Mouse (Mus musculus): ENCODE measurements at regions not wholly inside any gene's neighbourhood (a gene's known extent, or its start where the extent isn't known, plus 50 kb on each side); places are given as distances from the start of the nearest gene placed in this dataset.
A peak's percentile ranks its signal among the peaks of the same experiment; 100 is the strongest.

GRCm38 (mm10) chrX:92981141-92981540 lies 305.1 kb upstream of the Arx start:
- Histone ChIP-seq H3K4me3 (no peak overlapping the region), H3K27ac (no peak overlapping the region), H3K36me3 (ENCODE audit: control insufficient read depth, insufficient read depth, low read length) (no peaks in the 10 kb centered on the region), H3K79me2 (replicated peaks; ENCODE audit: control insufficient read depth, insufficient read depth, low read length) (no peaks in the 10 kb centered on the region), H3K27me3 (ENCODE audit: control insufficient read depth, insufficient read depth, low read length) (no peaks in the 10 kb centered on the region), H3K4me1 (ENCODE audit: control insufficient read depth, insufficient read depth, low read length) (no peaks in the 10 kb centered on the region), H3K9ac (ENCODE audit: low read depth, low read length) (no peak overlapping the region)
- no peak for TF ChIP-seq CTCF (IDR thresholded peaks at IDR 0.05)
- TF ChIP-seq POLR2A (IDR thresholded peaks at IDR 0.05; ENCODE audit: insufficient read depth, low read depth, low read length) = no peak
- TF ChIP-seq EP300 (IDR thresholded peaks at IDR 0.05; ENCODE audit: insufficient read depth, low read depth, low read length) = no peak
- intact Hi-C loops (cut with DNase I) = no loop called here
- peak in 1 of 2 experiments; percentile 5 for DNase-seq

DNA sequence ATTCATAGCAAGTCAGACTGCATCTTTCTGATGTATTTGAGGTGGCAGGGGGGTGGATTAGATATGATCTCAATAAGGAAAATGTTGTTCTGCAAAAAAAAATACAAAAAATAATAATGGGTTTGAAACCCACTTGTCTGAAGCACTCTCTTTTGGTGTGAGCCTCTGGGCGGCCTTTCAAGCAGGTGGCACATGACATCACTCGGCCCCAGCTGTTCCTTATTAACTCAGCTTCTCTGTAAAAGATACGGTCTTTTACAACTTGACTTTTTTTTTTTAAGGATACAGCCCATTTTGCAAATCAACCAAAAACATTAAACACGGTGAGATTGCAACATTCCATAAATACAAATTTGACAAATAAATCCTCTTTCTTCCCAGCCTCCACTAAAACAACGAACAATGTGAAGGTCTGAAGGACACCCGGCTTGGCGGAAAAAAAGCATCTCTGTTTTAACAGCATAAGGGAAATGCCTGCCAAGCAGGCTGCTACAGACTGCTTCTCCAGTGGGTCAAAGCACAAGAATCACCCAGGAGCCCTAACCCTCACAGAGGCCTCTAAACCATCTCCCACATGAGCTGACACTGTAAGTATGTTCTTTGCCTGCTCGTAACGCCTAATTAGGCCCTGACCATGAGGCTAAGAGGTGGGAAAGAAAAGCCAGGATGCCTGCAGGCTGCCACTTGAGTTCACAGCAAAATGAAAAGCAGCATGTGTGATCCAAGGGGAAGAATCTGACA lies 283.8 kb upstream of the Arx start:
- H3K27me3 ChIP-seq (ENCODE audit: control insufficient read depth, insufficient read depth, low read length) = no peaks in the 10 kb centered on the region
- H3K36me3 ChIP-seq (ENCODE audit: control insufficient read depth, insufficient read depth, low read length) = no peaks in the 10 kb centered on the region
- H3K4me1 ChIP-seq (ENCODE audit: control insufficient read depth, insufficient read depth, low read length) = no peaks in the 10 kb centered on the region
- H3K4me3 ChIP-seq = no peak overlapping the region
- intact Hi-C loops (cut with DNase I) = no loop called here
- no peak for TF ChIP-seq EP300 (IDR thresholded peaks at IDR 0.05; ENCODE audit: insufficient read depth, low read depth, low read length)
- no peak for TF ChIP-seq CTCF (IDR thresholded peaks at IDR 0.05)
- no peak for TF ChIP-seq POLR2A (IDR thresholded peaks at IDR 0.05; ENCODE audit: insufficient read depth, low read depth, low read length)
- H3K9ac ChIP-seq (ENCODE audit: low read depth, low read length) = no peak overlapping the region
- peak in 1 of 2 experiments; percentile 4 for DNase-seq
- no peaks in the 10 kb centered on the region for H3K79me2 ChIP-seq (replicated peaks; ENCODE audit: control insufficient read depth, insufficient read depth, low read length)
- no peak overlapping the region for H3K27ac ChIP-seq
- WGBS = 68% methylated on average over 9 of the region's 9 CpGs

GRCm38 (mm10) chrX:93006681-93007080 lies 279.6 kb upstream of the Arx start:
- Histone ChIP-seq H3K4me1 (ENCODE audit: control insufficient read depth, insufficient read depth, low read length) (no peaks in the 10 kb centered on the region), H3K4me3 (no peak overlapping the region), H3K36me3 (ENCODE audit: control insufficient read depth, insufficient read depth, low read length) (no peaks in the 10 kb centered on the region), H3K9ac (ENCODE audit: low read depth, low read length) (no peak overlapping the region), H3K27me3 (ENCODE audit: control insufficient read depth, insufficient read depth, low read length) (no peaks in the 10 kb centered on the region), H3K79me2 (replicated peaks; ENCODE audit: control insufficient read depth, insufficient read depth, low read length) (no peaks in the 10 kb centered on the region), H3K27ac (no peak overlapping the region)
- WGBS = 68% methylated on average over 2 of the region's 2 CpGs
- no peak for TF ChIP-seq POLR2A (IDR thresholded peaks at IDR 0.05; ENCODE audit: insufficient read depth, low read depth, low read length)
- TF ChIP-seq CTCF (IDR thresholded peaks at IDR 0.05) = no peak
- TF ChIP-seq EP300 (IDR thresholded peaks at IDR 0.05; ENCODE audit: insufficient read depth, low read depth, low read length) = no peak
- intact Hi-C loops (cut with DNase I) = no loop called here
- DNase-seq = no peak

DNA sequence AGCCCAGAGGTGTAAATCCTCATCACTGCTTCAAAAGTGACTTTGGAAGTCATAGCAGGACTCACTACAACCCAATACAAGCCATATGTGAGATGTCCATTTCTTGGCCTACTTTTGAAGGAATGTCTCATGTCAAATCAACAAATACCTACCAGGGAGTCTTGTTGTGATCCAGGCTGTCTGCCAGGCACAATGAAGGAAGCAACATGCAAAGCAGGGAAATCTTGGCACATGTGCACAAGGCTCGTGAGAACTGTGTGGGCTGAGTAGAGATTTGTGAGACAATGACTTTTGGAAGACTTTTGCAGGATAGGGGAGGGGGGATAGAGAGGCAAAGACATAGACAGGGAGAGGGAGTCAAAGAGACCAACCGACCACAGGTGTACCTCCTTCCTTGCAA lies 274.7 kb upstream of the Arx start:
- intact Hi-C loops (cut with DNase I) = loop anchor here (10.0 kb wide), 1 partner anchor 347 kb away; no protein-coding TSS in a partner anchor
- Histone ChIP-seq H3K27ac (no peak overlapping the region), H3K36me3 (ENCODE audit: control insufficient read depth, insufficient read depth, low read length) (no peaks in the 10 kb centered on the region), H3K9ac (ENCODE audit: low read depth, low read length) (no peak overlapping the region), H3K4me1 (ENCODE audit: control insufficient read depth, insufficient read depth, low read length) (no peaks in the 10 kb centered on the region; the same call in 1 of the 2 replicates), H3K79me2 (replicated peaks; ENCODE audit: control insufficient read depth, insufficient read depth, low read length) (no peaks in the 10 kb centered on the region), H3K27me3 (ENCODE audit: control insufficient read depth, insufficient read depth, low read length) (no peaks in the 10 kb centered on the region), H3K4me3 (no peak overlapping the region)
- DNase-seq = no peak
- no peak for TF ChIP-seq POLR2A (IDR thresholded peaks at IDR 0.05; ENCODE audit: insufficient read depth, low read depth, low read length)
- TF ChIP-seq CTCF (IDR thresholded peaks at IDR 0.05) = no peak
- no peak for TF ChIP-seq EP300 (IDR thresholded peaks at IDR 0.05; ENCODE audit: insufficient read depth, low read depth, low read length)
- 45% methylated on average over 2 of the region's 2 CpGs for WGBS

DNA sequence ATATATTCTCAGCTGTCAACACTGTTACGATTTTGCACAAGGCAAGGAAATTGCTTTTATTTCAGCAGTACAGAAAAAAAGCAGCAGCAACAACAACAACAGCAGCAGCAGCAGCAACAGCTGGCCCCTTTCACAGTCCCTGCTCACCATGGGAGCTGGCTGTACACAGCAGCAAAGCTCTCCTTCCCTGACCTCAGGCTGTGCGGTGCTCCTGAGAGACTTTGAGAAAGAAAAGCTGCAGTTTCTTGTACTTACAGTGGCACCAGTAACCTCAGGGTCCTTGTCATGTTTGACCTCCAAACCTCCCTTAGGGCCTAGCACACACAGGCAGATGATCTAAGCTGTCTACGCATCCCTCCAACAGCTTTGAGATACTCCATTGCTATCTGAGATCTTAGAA lies 269.9 kb upstream of the Arx start:
- Histone ChIP-seq H3K36me3 (ENCODE audit: control insufficient read depth, insufficient read depth, low read length) (no peaks in the 10 kb centered on the region), H3K27me3 (ENCODE audit: control insufficient read depth, insufficient read depth, low read length) (no peaks in the 10 kb centered on the region), H3K27ac (no peak overlapping the region), H3K4me3 (no peak overlapping the region), H3K9ac (ENCODE audit: low read depth, low read length) (no peak overlapping the region), H3K79me2 (replicated peaks; ENCODE audit: control insufficient read depth, insufficient read depth, low read length) (no peaks in the 10 kb centered on the region), H3K4me1 (ENCODE audit: control insufficient read depth, insufficient read depth, low read length) (no peaks in the 10 kb centered on the region; the same call in 1 of the 2 replicates)
- intact Hi-C loops (cut with DNase I) = loop anchor here (10.0 kb wide), 1 partner anchor 352 kb away; no protein-coding TSS in a partner anchor
- WGBS = 52% methylated on average over 3 of the region's 3 CpGs
- TF ChIP-seq EP300 (IDR thresholded peaks at IDR 0.05; ENCODE audit: insufficient read depth, low read depth, low read length) (no peak), POLR2A (IDR thresholded peaks at IDR 0.05; ENCODE audit: insufficient read depth, low read depth, low read length) (no peak), CTCF (IDR thresholded peaks at IDR 0.05) (no peak)
- peak in 1 of 2 experiments; percentile 29 for DNase-seq

- Histone ChIP-seq H3K27me3 (ENCODE audit: control insufficient read depth, insufficient read depth, low read length) (no peaks in the 10 kb centered on the region), H3K4me3 (no peak overlapping the region), H3K27ac (no peak overlapping the region), H3K79me2 (replicated peaks; ENCODE audit: control insufficient read depth, insufficient read depth, low read length) (no peaks in the 10 kb centered on the region), H3K9ac (ENCODE audit: low read depth, low read length) (no peak overlapping the region), H3K36me3 (ENCODE audit: control insufficient read depth, insufficient read depth, low read length) (no peaks in the 10 kb centered on the region), H3K4me1 (ENCODE audit: control insufficient read depth, insufficient read depth, low read length) (no peaks in the 10 kb centered on the region)
- TF ChIP-seq EP300 (IDR thresholded peaks at IDR 0.05; ENCODE audit: insufficient read depth, low read depth, low read length) = no peak
- no peak for TF ChIP-seq CTCF (IDR thresholded peaks at IDR 0.05)
- no peak for TF ChIP-seq POLR2A (IDR thresholded peaks at IDR 0.05; ENCODE audit: insufficient read depth, low read depth, low read length)
- DNase-seq = no peak
- 78% methylated on average over 1 of the region's 1 CpGs for WGBS
- intact Hi-C loops (cut with DNase I) = no loop called here
Measured at GRCm38 (mm10) chrX:93041096-93041495, 245.1 kb upstream of the Arx start.

All from heart, adult 2 months (tissue).